Mouse (Mus musculus) heart, adult 18-20 months (tissue): Measurements from ENCODE around the gene Tox3. TPM values are rescaled to one million over a fixed set of nuclear protein-coding genes. Genes with fewer than 3 reads are reported as not detected.

Experiments used
- DNase-seq, 2 experiments: peaks; one replicate each; pipeline ENCODE4 v3.0.0; 2021 to 2022; ENCODE audit warnings: mixed read lengths in 1 of 2
- total RNA-seq, 2 experiments: library from RNA; stranded (reverse); gene quantifications; 2 replicates each; pipeline ENCODE4 v1.2.3; 2021

The Tox3 gene
- total RNA-seq, 2 experiments from 2014 or later, result 1.3 to 2.1 TPM

GRCm38 (mm10) chr8:90243957-90244356 lies 104.2 kb downstream of the Tox3 start:
- DNase-seq, result no peak

GRCm38 (mm10) chr8:90242351-90242750 lies 105.8 kb downstream of the Tox3 start:
- no peak for DNase-seq

GRCm38 (mm10) chr8:90241461-90241860 lies 106.7 kb downstream of the Tox3 start:
- DNase-seq, result no peak

GRCm38 (mm10) chr8:90232501-90232900 lies 115.6 kb downstream of the Tox3 start:
- DNase-seq, result no peak

GRCm38 (mm10) chr8:90224172-90224571 lies 124.0 kb downstream of the Tox3 start:
- DNase-seq, result no peak

GRCm38 (mm10) chr8:90209105-90210037 lies 138.8 kb downstream of the Tox3 start:
- DNase-seq, result no peak
